Comparison of ENCODE assay signal across 10 mouse cellular contexts in genomic region chr17:79347920-79348589, GRCm38 (mm10). TPM values are rescaled to one million over a fixed set of nuclear protein-coding genes. Genes with fewer than 3 reads are reported as not detected.
A peak's percentile ranks its signal among the peaks of the same experiment; 100 is the strongest.
DNase-seq lines count a peak whose midpoint lies in the region; ATAC-seq lines count a peak whose summit lies in the region.
"Had no signal": no experiment of that assay in that cellular context is flagged by ENCODE, and none has a peak within 500 bp of the region (broad histone marks: within the 10 kb centered on the region; RNA-seq: fewer than 3 reads in every experiment).

No protein-coding gene starts in this region.

- no peaks in the 10 kb centered on the region; the same call in 1 of the 2 replicates for H3K4me1 ChIP-seq in intestine, embryonic 14.5 days (replicated peaks; ENCODE audit: control insufficient read depth, insufficient read depth, low read length)
- H3K4me1 ChIP-seq in intestine, embryonic 15.5 days (replicated peaks) = peaks cover 9% of the 10 kb centered on the region; the same call in 1 of the 2 replicates
- peaks cover under 1% of the 10 kb centered on the region; the same call in 1 of the 2 replicates for H3K4me1 ChIP-seq in forebrain, embryonic 14.5 days (ENCODE audit: control insufficient read depth, insufficient read depth, low read length)

- no peak overlapping the region for H3K4me3 ChIP-seq in intestine, embryonic 14.5 days (ENCODE audit: low read depth, low read length)
- H3K4me3 ChIP-seq in intestine, embryonic 15.5 days (replicated peaks) = no peak overlapping the region
- no peak overlapping the region for H3K4me3 ChIP-seq in forebrain, embryonic 14.5 days (ENCODE audit: low read depth, low read length)

- ATAC-seq in intestine, embryonic 14.5 days (replicated peaks; ENCODE audit: low FRiP score, low TSS enrichment, low read depth) = no peak
- ATAC-seq in intestine, embryonic 15.5 days = no peak
- ATAC-seq in common myeloid progenitor, adult 5-6 weeks (replicated peaks; ENCODE audit: low read depth, poor library complexity, severe bottlenecking) = peak; percentile 62
- peak; percentile 67 for ATAC-seq in megakaryocyte, adult 5-6 weeks (ENCODE audit: poor library complexity, severe bottlenecking)
- ATAC-seq in forebrain, embryonic 14.5 days = no peak
- ATAC-seq in cerebellum, adult (ENCODE audit: insufficient number of reproducible peaks, low FRiP score, low TSS enrichment) = no peak

- no peak overlapping the region for H3K27ac ChIP-seq in intestine, embryonic 14.5 days (ENCODE audit: low read depth)
- no peak overlapping the region for H3K27ac ChIP-seq in intestine, embryonic 15.5 days
- no peak overlapping the region for H3K27ac ChIP-seq in forebrain, embryonic 14.5 days (ENCODE audit: low read depth, low read length)

- no peak overlapping the region for H3K9ac ChIP-seq in intestine, embryonic 14.5 days (ENCODE audit: low read length)
- no peak overlapping the region for H3K9ac ChIP-seq in intestine, embryonic 15.5 days
- no peak overlapping the region for H3K9ac ChIP-seq in forebrain, embryonic 14.5 days (ENCODE audit: low read length)

- H3K36me3 ChIP-seq in intestine, embryonic 14.5 days (ENCODE audit: control insufficient read depth, insufficient read depth, low read length) = peaks cover 8% of the 10 kb centered on the region; the same call in 1 of the 2 replicates
- H3K36me3 ChIP-seq in intestine, embryonic 15.5 days = no peaks in the 10 kb centered on the region
- no peaks in the 10 kb centered on the region for H3K36me3 ChIP-seq in forebrain, embryonic 14.5 days (ENCODE audit: control insufficient read depth, insufficient read depth, low read length)

- WGBS in intestine, embryonic 14.5 days = 78% methylated on average over 7 of the region's 7 CpGs
- WGBS in intestine, embryonic 15.5 days = 81% methylated on average over 7 of the region's 7 CpGs
- 83% methylated on average over 7 of the region's 7 CpGs for WGBS in forebrain, embryonic 14.5 days

- DNase-seq in intestine, embryonic 14.5 days (ENCODE audit: low spot score) = peak; percentile 43
- peak; percentile 63 for DNase-seq in CD4-positive helper T cell, adult 2 months (ENCODE audit: low read depth, low spot score)
- DNase-seq in forebrain, embryonic 14.5 days (ENCODE audit: low spot score) = no peak
- DNase-seq in right cerebral cortex, postnatal 4 days = no peak
- DNase-seq: cerebellum, adult 18-20 months; layer of hippocampus, adult 9-11 months had no signal

- H3K9me3 ChIP-seq in intestine, embryonic 14.5 days (ENCODE audit: control insufficient read depth, low read length) = no peaks in the 10 kb centered on the region
- H3K9me3 ChIP-seq in intestine, embryonic 15.5 days = no peaks in the 10 kb centered on the region
- no peaks in the 10 kb centered on the region for H3K9me3 ChIP-seq in forebrain, embryonic 14.5 days (replicated peaks; ENCODE audit: control insufficient read depth, low read length)

- H3K27me3 ChIP-seq in intestine, embryonic 14.5 days (replicated peaks; ENCODE audit: control insufficient read depth, insufficient read depth, low read length) = no peaks in the 10 kb centered on the region
- H3K27me3 ChIP-seq in intestine, embryonic 15.5 days (replicated peaks) = no peaks in the 10 kb centered on the region
- H3K27me3 ChIP-seq in forebrain, embryonic 14.5 days (replicated peaks; ENCODE audit: control insufficient read depth, insufficient read depth, low read length) = no peaks in the 10 kb centered on the region

- H3K4me2 ChIP-seq in intestine, embryonic 14.5 days (ENCODE audit: low read length) = no peak overlapping the region
- H3K4me2 ChIP-seq in intestine, embryonic 15.5 days (replicated peaks) = no peak overlapping the region
- no peak overlapping the region for H3K4me2 ChIP-seq in forebrain, embryonic 14.5 days (ENCODE audit: low read length)

RNA-seq across cellular contexts. Expression of gene Cdc42ep3, which starts 6.8 kb away (rescaled TPM):
- polyA plus RNA-seq in intestine, embryonic 14.5 days (2014; fragmentation: Nextera tagmentation; extraction: Ambion mirVana) = 51.3 and 55.0 TPM in 2 replicates
- polyA plus RNA-seq in intestine, embryonic 15.5 days (2015; fragmentation: Nextera tagmentation; extraction: Ambion mirVana) = 41.8 and 45.7 TPM in 2 replicates
- total RNA-seq in common myeloid progenitor, adult 5-6 weeks (2017) = 47.3 and 76.9 TPM in 2 replicates
- 70.3 and 75.4 TPM in 2 replicates for total RNA-seq in megakaryocyte, adult 5-6 weeks (2015)
- 170 and 190 TPM in 2 replicates for total RNA-seq in megakaryocyte, adult 5-6 weeks (2017)
- polyA plus RNA-seq in forebrain, embryonic 14.5 days (2014; fragmentation: Nextera tagmentation; extraction: Ambion mirVana) = 41.3 and 42.4 TPM in 2 replicates

Comparison
In these comparisons a context has a peak if more than half of its experiments do, and no peak if none do; other contexts are left out.
1. ATAC-seq: peak in common myeloid progenitor, adult 5-6 weeks (single experiment) and megakaryocyte, adult 5-6 weeks (single experiment); none in intestine, embryonic 14.5 days (single experiment), intestine, embryonic 15.5 days (single experiment), forebrain, embryonic 14.5 days (single experiment) and cerebellum, adult (single experiment).
2. DNase-seq: peak in intestine, embryonic 14.5 days (single experiment) and CD4-positive helper T cell, adult 2 months (single experiment); none in forebrain, embryonic 14.5 days (single experiment) and right cerebral cortex, postnatal 4 days (single experiment).